Mouse (Mus musculus): Measurements from ENCODE around the gene Cpa1. TPM values are rescaled to one million over a fixed set of nuclear protein-coding genes. Genes with fewer than 3 reads are reported as not detected.

Cpa1 gene
- polyA plus RNA-seq, 1 experiment from 2014 or later: 1.3 TPM

- H3K9me3 ChIP-seq (ENCODE audit: control insufficient read depth, low read length): no peaks in the 10 kb centered on the region
- TF ChIP-seq CTCF (IDR thresholded peaks at IDR 0.05; ENCODE audit: low read depth) (no peak), EP300 (optimal IDR thresholded peaks at IDR 0.05) (no peak)
- H3K4me3 ChIP-seq (ENCODE audit: low read depth, low read length): no peak overlapping the region
- no peak for ATAC-seq (ENCODE audit: low FRiP score, low TSS enrichment)
- no peaks in the 10 kb centered on the region for H3K36me3 ChIP-seq (ENCODE audit: control insufficient read depth, insufficient read depth, low read length)
- no peak overlapping the region for H3K9ac ChIP-seq (ENCODE audit: low read length)
- DNase-seq (ENCODE audit: low spot score): no peak
- no peak overlapping the region for H3K4me2 ChIP-seq (replicated peaks; ENCODE audit: low read depth)
- peaks cover 5% of the 10 kb centered on the region; the same call in 1 of the 2 replicates for H3K4me1 ChIP-seq (replicated peaks; ENCODE audit: control insufficient read depth, insufficient read depth)
- H3K27me3 ChIP-seq (ENCODE audit: control insufficient read depth, insufficient read depth, low read length): no peaks in the 10 kb centered on the region
- 87% methylated on average over 9 of the region's 9 CpGs for WGBS
- H3K27ac ChIP-seq (replicated peaks): no peak overlapping the region
Measured at GRCm38 (mm10) chr6:30677591-30677990, 38.6 kb downstream of the Cpa1 start.

- Histone ChIP-seq H3K27ac (replicated peaks) (no peak overlapping the region), H3K9ac (ENCODE audit: low read length) (no peak overlapping the region), H3K4me2 (replicated peaks; ENCODE audit: low read depth) (no peak overlapping the region), H3K4me1 (replicated peaks; ENCODE audit: control insufficient read depth, insufficient read depth) (peaks cover 5% of the 10 kb centered on the region; the same call in 1 of the 2 replicates), H3K9me3 (ENCODE audit: control insufficient read depth, low read length) (no peaks in the 10 kb centered on the region), H3K36me3 (ENCODE audit: control insufficient read depth, insufficient read depth, low read length) (no peaks in the 10 kb centered on the region), H3K27me3 (ENCODE audit: control insufficient read depth, insufficient read depth, low read length) (no peaks in the 10 kb centered on the region), H3K4me3 (ENCODE audit: low read depth, low read length) (no peak overlapping the region)
- ATAC-seq (ENCODE audit: low FRiP score, low TSS enrichment): no peak
- TF ChIP-seq EP300 (optimal IDR thresholded peaks at IDR 0.05): no peak
- TF ChIP-seq CTCF (IDR thresholded peaks at IDR 0.05; ENCODE audit: low read depth): no peak
- DNase-seq (ENCODE audit: low spot score): no peak
- WGBS: 86% methylated on average over 6 of the region's 6 CpGs
Measured at GRCm38 (mm10) chr6:30678482-30678881, 39.5 kb downstream of the Cpa1 start.

DNA sequence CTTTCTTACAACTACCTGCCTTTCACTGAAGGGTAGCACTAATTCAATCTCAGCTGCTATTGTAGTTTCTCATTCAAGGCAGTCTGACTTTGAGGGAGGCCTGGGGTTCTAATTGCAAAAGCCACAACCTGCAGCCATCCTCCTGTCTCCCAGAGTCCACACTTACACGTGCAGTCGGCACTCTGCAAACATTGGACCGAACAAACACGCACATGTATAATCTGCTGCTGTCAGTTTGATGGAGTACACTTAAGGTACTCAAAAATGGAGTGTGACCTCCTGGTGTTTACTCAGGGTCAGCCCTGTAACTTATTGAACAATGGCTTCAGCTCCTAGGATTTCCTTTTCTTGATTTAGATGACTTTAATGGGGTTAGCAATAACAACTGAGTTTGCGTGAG, 40.5 kb downstream of the Cpa1 start:
- Histone ChIP-seq H3K4me3 (ENCODE audit: low read depth, low read length) (no peak overlapping the region), H3K36me3 (ENCODE audit: control insufficient read depth, insufficient read depth, low read length) (no peaks in the 10 kb centered on the region), H3K4me2 (replicated peaks; ENCODE audit: low read depth) (no peak overlapping the region), H3K4me1 (replicated peaks; ENCODE audit: control insufficient read depth, insufficient read depth) (peaks cover 5% of the 10 kb centered on the region; the same call in 1 of the 2 replicates), H3K27me3 (ENCODE audit: control insufficient read depth, insufficient read depth, low read length) (no peaks in the 10 kb centered on the region), H3K9ac (ENCODE audit: low read length) (no peak overlapping the region), H3K9me3 (ENCODE audit: control insufficient read depth, low read length) (no peaks in the 10 kb centered on the region), H3K27ac (replicated peaks) (no peak overlapping the region)
- WGBS: 25% methylated on average over 5 of the region's 5 CpGs
- ATAC-seq (ENCODE audit: low FRiP score, low TSS enrichment): 0 out of 2 replicates have a peak, but pooled peaks have one; percentile 39
- no peak for DNase-seq (ENCODE audit: low spot score)
- no peak for TF ChIP-seq EP300 (optimal IDR thresholded peaks at IDR 0.05)
- TF ChIP-seq CTCF (IDR thresholded peaks at IDR 0.05; ENCODE audit: low read depth): no peak

DNA sequence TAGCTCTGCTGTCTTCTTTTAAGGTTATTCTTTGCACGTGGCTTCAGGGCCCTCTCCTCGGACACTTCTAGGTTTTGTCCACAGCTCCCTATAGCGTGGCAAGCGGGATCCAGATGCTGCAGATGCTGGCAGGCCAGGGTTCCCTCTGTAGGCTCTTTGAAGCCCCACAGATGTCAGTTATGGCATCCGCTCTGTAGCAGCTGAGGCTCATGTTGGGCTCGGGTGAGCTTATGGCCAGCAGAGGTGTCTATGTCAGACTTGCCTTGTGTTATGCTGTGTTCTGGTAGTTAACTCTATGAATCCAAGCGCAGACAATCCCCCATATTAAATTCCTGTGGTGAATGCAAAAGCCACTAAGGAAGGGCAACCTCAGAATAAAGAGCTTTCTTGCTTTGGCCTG, 41.4 kb downstream of the Cpa1 start:
- H3K27ac ChIP-seq (replicated peaks): no peak overlapping the region
- TF ChIP-seq EP300 (optimal IDR thresholded peaks at IDR 0.05) (no peak), CTCF (IDR thresholded peaks at IDR 0.05; ENCODE audit: low read depth) (no peak)
- DNase-seq (ENCODE audit: low spot score): no peak

GRCm38 (mm10) chr6:30681935-30682900, 43.2 kb downstream of the Cpa1 start:
- DNase-seq (ENCODE audit: low spot score): peak; percentile 42
- Histone ChIP-seq H3K27ac (replicated peaks) (peak overlapping the region; percentile 82), H3K36me3 (ENCODE audit: control insufficient read depth, insufficient read depth, low read length) (no peaks in the 10 kb centered on the region), H3K9me3 (ENCODE audit: control insufficient read depth, low read length) (no peaks in the 10 kb centered on the region), H3K4me2 (replicated peaks; ENCODE audit: low read depth) (peak overlapping the region; percentile 31; the same call in 1 of the 2 replicates), H3K4me3 (ENCODE audit: low read depth, low read length) (no peak overlapping the region; the same call in 1 of the 2 replicates), H3K9ac (ENCODE audit: low read length) (peak overlapping the region; percentile 35; the same call in 1 of the 2 replicates), H3K4me1 (replicated peaks; ENCODE audit: control insufficient read depth, insufficient read depth) (0 out of 2 replicates have a peak, but pooled peaks cover 2% of the 10 kb centered on the region), H3K27me3 (ENCODE audit: control insufficient read depth, insufficient read depth, low read length) (no peaks in the 10 kb centered on the region)
- WGBS: 34% methylated on average over 13 of the region's 13 CpGs
- TF ChIP-seq EP300 (optimal IDR thresholded peaks at IDR 0.05) (no peak), CTCF (IDR thresholded peaks at IDR 0.05; ENCODE audit: low read depth) (no peak)
- peak; percentile 74 for ATAC-seq (ENCODE audit: low FRiP score, low TSS enrichment)

More for the DNA sequence above, 41.4 kb downstream of the Cpa1 start:
- Histone ChIP-seq H3K9ac (ENCODE audit: low read length) (no peak overlapping the region), H3K4me1 (replicated peaks; ENCODE audit: control insufficient read depth, insufficient read depth) (peaks cover 3% of the 10 kb centered on the region; the same call in 1 of the 2 replicates), H3K4me2 (replicated peaks; ENCODE audit: low read depth) (no peak overlapping the region), H3K4me3 (ENCODE audit: low read depth, low read length) (no peak overlapping the region), H3K36me3 (ENCODE audit: control insufficient read depth, insufficient read depth, low read length) (no peaks in the 10 kb centered on the region), H3K27me3 (ENCODE audit: control insufficient read depth, insufficient read depth, low read length) (no peaks in the 10 kb centered on the region), H3K9me3 (ENCODE audit: control insufficient read depth, low read length) (no peaks in the 10 kb centered on the region)
- 64% methylated on average over 7 of the region's 7 CpGs for WGBS
- no peak for ATAC-seq (ENCODE audit: low FRiP score, low TSS enrichment)

DNA sequence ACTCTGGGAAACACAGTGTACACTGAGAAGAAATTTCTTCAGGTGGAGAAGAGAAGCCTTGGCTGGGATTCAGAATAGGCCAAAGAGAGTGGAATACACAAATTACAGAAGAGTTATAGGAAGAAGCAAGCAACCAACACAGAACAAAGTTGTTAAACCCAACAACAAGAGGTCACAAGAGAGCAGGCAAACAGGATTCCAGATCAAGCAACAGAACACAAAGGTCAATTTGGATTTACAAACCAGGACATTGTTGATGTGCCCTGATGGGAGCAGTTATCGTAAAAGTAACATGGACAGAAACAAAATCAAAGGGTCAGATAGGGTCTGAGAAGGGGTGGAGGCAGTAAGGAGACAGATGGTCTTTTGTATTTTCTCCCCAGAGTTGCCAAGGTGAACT, 45.6 kb downstream of the Cpa1 start:
- Histone ChIP-seq H3K4me3 (ENCODE audit: low read depth, low read length) (no peak overlapping the region), H3K4me1 (replicated peaks; ENCODE audit: control insufficient read depth, insufficient read depth) (0 out of 2 replicates have a peak, but pooled peaks cover under 1% of the 10 kb centered on the region), H3K9me3 (ENCODE audit: control insufficient read depth, low read length) (no peaks in the 10 kb centered on the region), H3K9ac (ENCODE audit: low read length) (no peak overlapping the region), H3K27me3 (ENCODE audit: control insufficient read depth, insufficient read depth, low read length) (no peaks in the 10 kb centered on the region), H3K4me2 (replicated peaks; ENCODE audit: low read depth) (no peak overlapping the region), H3K27ac (replicated peaks) (no peak overlapping the region), H3K36me3 (ENCODE audit: control insufficient read depth, insufficient read depth, low read length) (no peaks in the 10 kb centered on the region)
- no peak for TF ChIP-seq CTCF (IDR thresholded peaks at IDR 0.05; ENCODE audit: low read depth)
- TF ChIP-seq EP300 (optimal IDR thresholded peaks at IDR 0.05): no peak
- 92% methylated on average over 1 of the region's 1 CpGs for WGBS
- DNase-seq (ENCODE audit: low spot score): no peak
- ATAC-seq (ENCODE audit: low FRiP score, low TSS enrichment): no peak
